Mouse (Mus musculus) thymus, adult 2 months (tissue): ENCODE data around the gene Ferd3l. TPM values are rescaled to one million over a fixed set of nuclear protein-coding genes. Genes with fewer than 3 reads are reported as not detected.

ENCODE experiments used
- DNase-seq: peaks from one replicate; pipeline ENCODE4 v3.0.0; 2021
- H3K27ac ChIP-seq: fragments of 200-500 bp; 2 replicates; pipeline ENCODE4 v1.5.1; 2012; ENCODE audit warnings: low read length, control low read depth; ENCODE audit not compliant: control insufficient read depth, insufficient read depth
- H3K27me3 ChIP-seq: fragments of 200-500 bp; 2 replicates; pipeline ENCODE4 v1.6.1; 2012; ENCODE audit warnings: mild to moderate bottlenecking, low read length, moderate library complexity, mixed read lengths; ENCODE audit not compliant: control insufficient read depth, insufficient read depth
- H3K36me3 ChIP-seq: fragments of 200-500 bp; 2 replicates; pipeline ENCODE4 v1.6.1; 2012; ENCODE audit warnings: mild to moderate bottlenecking, low read length, moderate library complexity; ENCODE audit not compliant: control insufficient read depth, insufficient read depth
- H3K4me1 ChIP-seq: fragments of 200-500 bp; replicated peaks from 2 replicates; pipeline ENCODE4 v1.6.1; 2012; ENCODE audit warnings: low read length; ENCODE audit not compliant: control insufficient read depth, insufficient read depth
- H3K4me3 ChIP-seq: fragments of 200-500 bp; 2 replicates; pipeline ENCODE4 v1.5.1; 2012; ENCODE audit warnings: mild to moderate bottlenecking, low read length, control low read depth, moderate library complexity; ENCODE audit not compliant: control insufficient read depth, insufficient read depth
- CTCF ChIP-seq: fragments of 200-500 bp; IDR thresholded peaks from 2 replicates; pipeline ENCODE4 v1.5.1; 2012; ENCODE audit warnings: mild to moderate bottlenecking, control low read depth, low read length, moderate library complexity, borderline replicate concordance; ENCODE audit not compliant: control insufficient read depth, poor library complexity, insufficient read depth; ENCODE audit errors: extremely low read depth
- POLR2A ChIP-seq: fragments of 200-500 bp; IDR thresholded peaks from 2 replicates; pipeline ENCODE4 v1.6.1; 2012; ENCODE audit warnings: mild to moderate bottlenecking, low read length, control low read depth, moderate library complexity; ENCODE audit not compliant: control insufficient read depth, poor library complexity, insufficient read depth; ENCODE audit errors: extremely low read depth
- WGBS: fragments of 180-500 bp; shearing (Covaris S2); methylation state at CpG from one replicate; pipeline ENCODE4 v1.1.7; 2018; 5-methylcytosine and 5-hydroxymethylcytosine counted together
- polyA plus RNA-seq: library from polyadenylated mRNA; depleted of rRNA; stranded (reverse); fragments of >200 nt; gene quantifications from 2 replicates; pipeline ENCODE4 v1.2.3, GENCODE M21; 2012

Gene Ferd3l
- polyA plus RNA-seq, 1 experiment: not detected

GRCm38 (mm10) chr12:33959846-33960245 lies 31.6 kb downstream of the Ferd3l start:
- no peak for DNase-seq
- 32% methylated on average over 3 of the region's 3 CpGs for WGBS
- Histone ChIP-seq H3K27ac (no peak overlapping the region), H3K4me1 (peaks cover 9% of the 10 kb centered on the region; the same call in 1 of the 2 replicates), H3K27me3 (peaks cover 26% of the 10 kb centered on the region), H3K36me3 (no peaks in the 10 kb centered on the region), H3K4me3 (no peak overlapping the region)
- TF ChIP-seq CTCF (no peak), POLR2A (no peak)

GRCm38 (mm10) chr12:33961013-33961412 lies 32.8 kb downstream of the Ferd3l start:
- no peak for TF ChIP-seq POLR2A
- no peak for TF ChIP-seq CTCF
- H3K4me3 ChIP-seq: no peak overlapping the region
- no peak for DNase-seq
- WGBS: 31% methylated on average over 5 of the region's 5 CpGs
- no peaks in the 10 kb centered on the region for H3K36me3 ChIP-seq
- peaks cover 25% of the 10 kb centered on the region for H3K27me3 ChIP-seq
- no peak overlapping the region for H3K27ac ChIP-seq
- peaks cover 9% of the 10 kb centered on the region; the same call in 1 of the 2 replicates for H3K4me1 ChIP-seq

- 16% methylated on average over 17 of the region's 17 CpGs for WGBS
- Histone ChIP-seq H3K27ac (no peak overlapping the region), H3K36me3 (no peaks in the 10 kb centered on the region), H3K4me1 (peaks cover 9% of the 10 kb centered on the region; the same call in 1 of the 2 replicates), H3K4me3 (no peak overlapping the region), H3K27me3 (peaks cover 25% of the 10 kb centered on the region)
- TF ChIP-seq CTCF (no peak), POLR2A (no peak)
- no peak for DNase-seq
Observed at GRCm38 (mm10) chr12:33962118-33962772, 34.0 kb downstream of the Ferd3l start.

GRCm38 (mm10) chr12:33962773-33963130 lies 34.5 kb downstream of the Ferd3l start:
- Histone ChIP-seq H3K4me3 (no peak overlapping the region), H3K4me1 (peaks cover 8% of the 10 kb centered on the region; the same call in 1 of the 2 replicates), H3K36me3 (no peaks in the 10 kb centered on the region), H3K27me3 (peaks cover 22% of the 10 kb centered on the region), H3K27ac (no peak overlapping the region)
- no peak for TF ChIP-seq CTCF
- TF ChIP-seq POLR2A: no peak
- DNase-seq: no peak
- 21% methylated on average over 9 of the region's 9 CpGs for WGBS

GRCm38 (mm10) chr12:33963671-33964369 lies 35.6 kb downstream of the Ferd3l start:
- Histone ChIP-seq H3K4me3 (no peak overlapping the region), H3K27me3 (peaks cover 18% of the 10 kb centered on the region), H3K4me1 (no peaks in the 10 kb centered on the region), H3K27ac (no peak overlapping the region), H3K36me3 (no peaks in the 10 kb centered on the region)
- TF ChIP-seq POLR2A: no peak
- no peak for TF ChIP-seq CTCF
- no peak for DNase-seq
- WGBS: 14% methylated on average over 15 of the region's 15 CpGs

GRCm38 (mm10) chr12:33964427-33964826 lies 36.2 kb downstream of the Ferd3l start:
- Histone ChIP-seq H3K4me3 (no peak overlapping the region), H3K27me3 (peaks cover 18% of the 10 kb centered on the region), H3K27ac (no peak overlapping the region), H3K4me1 (no peaks in the 10 kb centered on the region), H3K36me3 (no peaks in the 10 kb centered on the region)
- WGBS: 63% methylated on average over 2 of the region's 2 CpGs
- no peak for DNase-seq
- TF ChIP-seq CTCF: no peak
- TF ChIP-seq POLR2A: no peak
